Mouse (Mus musculus) myocyte (in vitro differentiated cells): ENCODE results near the gene Tbc1d13.

ENCODE experiments used
- MYOD1 ChIP-seq, 3 experiments: IDR thresholded peaks; one replicate each; pipeline ENCODE4 v1.6.1; 2011; ENCODE audit warnings: control low read depth in 2 of 3, low read depth in 2 of 3, mild to moderate bottlenecking in 2 of 3, moderate library complexity in 1 of 3; ENCODE audit not compliant: insufficient read length in 2 of 3, control insufficient read depth in 1 of 3
- MYOG ChIP-seq, 3 experiments: IDR thresholded peaks; one replicate each; pipeline ENCODE4 v1.6.1; 2011; ENCODE audit warnings: control low read depth in 2 of 3, low read depth in 2 of 3, mild to moderate bottlenecking in 2 of 3; ENCODE audit not compliant: insufficient read length in 2 of 3, control insufficient read depth in 1 of 3, insufficient read depth in 1 of 3
- POLR2A ChIP-seq: IDR thresholded peaks from one replicate; pipeline ENCODE4 v1.6.1; 2011; ENCODE audit warnings: low read depth, mild to moderate bottlenecking, control low read depth, moderate library complexity; ENCODE audit not compliant: insufficient read length
- TCF12 ChIP-seq: IDR thresholded peaks from one replicate; pipeline ENCODE4 v1.6.1; 2011; ENCODE audit warnings: mild to moderate bottlenecking, control low read depth; ENCODE audit not compliant: poor library complexity, insufficient read depth, severe bottlenecking
- USF1 ChIP-seq: IDR thresholded peaks from one replicate; pipeline ENCODE4 v1.6.1; 2011; ENCODE audit warnings: low read depth, mild to moderate bottlenecking, control low read depth, moderate library complexity

- TF ChIP-seq USF1 (no peak), MYOD1 (IDR thresholded peaks at IDR 0.05; ENCODE audit: control insufficient read depth in 1 of 3, insufficient read length in 2 of 3, low read depth in 2 of 3) (no peak), POLR2A (no peak), TCF12 (no peak), MYOG (IDR thresholded peaks at IDR 0.05; ENCODE audit: control insufficient read depth in 1 of 3, insufficient read depth in 1 of 3, insufficient read length in 2 of 3, low read depth in 2 of 3) (no peak)
These were observed 61.1 kb downstream of the Tbc1d13 start for GRCm38 (mm10) chr2:30194656-30195055.
